Mouse (Mus musculus): Measurements from ENCODE around the gene Mbtps2.
A peak's percentile ranks its signal among the peaks of the same experiment; 100 is the strongest.

Mbtps2 gene

GRCm38 (mm10) chrX:157504506-157504905 lies 94.0 kb downstream of the Mbtps2 start:
- no peak for DNase-seq (ENCODE audit: low read depth, low spot score)

- no peak for DNase-seq (ENCODE audit: low read depth, low spot score)
These were observed 96.6 kb downstream of the Mbtps2 start for GRCm38 (mm10) chrX:157501871-157502270.

GRCm38 (mm10) chrX:157500004-157500403 lies 98.5 kb downstream of the Mbtps2 start:
- DNase-seq (ENCODE audit: low read depth, low spot score), result no peak

GRCm38 (mm10) chrX:157493159-157493558 lies 105.4 kb downstream of the Mbtps2 start:
- DNase-seq (ENCODE audit: low read depth, low spot score), result no peak

- peak; percentile 71 for DNase-seq (ENCODE audit: low read depth, low spot score)
These were observed 106.4 kb downstream of the Mbtps2 start, which contains the start of gene Sms for GRCm38 (mm10) chrX:157491944-157492726. TSS of gene Sms (minus strand) at chrX:157492287.

- peak; percentile 30 for DNase-seq (ENCODE audit: low read depth, low spot score)
These were observed 107.2 kb downstream of the Mbtps2 start for GRCm38 (mm10) chrX:157491145-157491935.

- DNase-seq (ENCODE audit: low read depth, low spot score), result peak; percentile 12
These were observed 107.8 kb downstream of the Mbtps2 start for GRCm38 (mm10) chrX:157490769-157491144.

GRCm38 (mm10) chrX:157489871-157490721 lies 108.4 kb downstream of the Mbtps2 start:
- DNase-seq (ENCODE audit: low read depth, low spot score), result peak; percentile 20

- DNase-seq (ENCODE audit: low read depth, low spot score), result no peak
These were observed 109.7 kb downstream of the Mbtps2 start for GRCm38 (mm10) chrX:157488831-157489230.

- DNase-seq (ENCODE audit: low read depth, low spot score), result peak; percentile 12
These were observed 111.8 kb downstream of the Mbtps2 start for GRCm38 (mm10) chrX:157486765-157487164.
